Mouse (Mus musculus) heart, adult 2 months (tissue): Measurements from ENCODE around the gene Gm17535. TPM values are rescaled to one million over a fixed set of nuclear protein-coding genes. Genes with fewer than 3 reads are reported as not detected.
"Not testable (repeated sequence)": the region's sequence is repeated elsewhere in the genome, so short reads cannot be mapped to it uniquely, and the experiment has no call there.

Source experiments
- DNase-seq, 2 experiments: peaks; one replicate each; pipeline ENCODE4 v3.0.0; 2021
- H3K27ac ChIP-seq: fragments of 200-600 bp; 2 replicates; pipeline ENCODE4 v1.8.1; 2022
- H3K27me3 ChIP-seq: fragments of 200-500 bp; 2 replicates; pipeline ENCODE4 v1.6.1; 2012; ENCODE audit warnings: mild to moderate bottlenecking, low read length, inconsistent platforms, mixed read lengths; ENCODE audit not compliant: control insufficient read depth, insufficient read depth
- H3K36me3 ChIP-seq: fragments of 200-500 bp; 2 replicates; pipeline ENCODE4 v1.6.1; 2012; ENCODE audit warnings: low read length, inconsistent platforms; ENCODE audit not compliant: control insufficient read depth, insufficient read depth
- H3K4me1 ChIP-seq: fragments of 200-500 bp; 2 replicates; pipeline ENCODE4 v1.6.1; 2011; ENCODE audit warnings: low read length; ENCODE audit not compliant: control insufficient read depth, insufficient read depth
- H3K4me3 ChIP-seq: fragments of 200-600 bp; 2 replicates; pipeline ENCODE4 v1.8.1; 2022
- H3K79me2 ChIP-seq: fragments of 200-500 bp; replicated peaks from 2 replicates; pipeline ENCODE4 v1.6.1; 2012; ENCODE audit warnings: mild to moderate bottlenecking, inconsistent platforms, low read length, moderate library complexity, mixed read lengths; ENCODE audit not compliant: control insufficient read depth, insufficient read depth
- H3K9ac ChIP-seq: fragments of 200-500 bp; 2 replicates; pipeline ENCODE4 v1.6.1; 2012; ENCODE audit warnings: low read depth, mild to moderate bottlenecking, control low read depth, inconsistent platforms, low read length, mixed read lengths
- WGBS: fragments of 180-500 bp; shearing (Covaris S2); methylation state at CpG from one replicate; pipeline ENCODE4 v1.1.7; 2018; 5-methylcytosine and 5-hydroxymethylcytosine counted together
- intact Hi-C: fragments of 180-260 bp; cut with DNase I; formaldehyde crosslinking; loops from one replicate; pipeline ENCODE4 v1.15.1; 2025
- long read RNA-seq: library from polyadenylated mRNA; stranded (forward); transcript quantifications from one replicate; pipeline ENCODE4 v2.0.0, GENCODE M21; 2021
- polyA plus RNA-seq: library from polyadenylated mRNA; depleted of rRNA; stranded (reverse); fragments of >200 nt; gene quantifications from 2 replicates; pipeline ENCODE4 v1.2.3, GENCODE M21; 2012; rRNA removed
- total RNA-seq, 2 experiments: library from RNA; stranded (reverse); gene quantifications; 2 replicates each; pipeline ENCODE4 v1.2.3; 2021

Gene Gm17535
- total RNA-seq (not detected), polyA plus RNA-seq (not detected in 2 replicates)
- long read RNA-seq: 0 reads

- H3K79me2 ChIP-seq, intact Hi-C loops, DNase-seq, H3K27me3 ChIP-seq, H3K9ac ChIP-seq, H3K4me1 ChIP-seq, H3K36me3 ChIP-seq, H3K27ac ChIP-seq, H3K4me3 ChIP-seq: not testable (repeated sequence)
- WGBS: 42% methylated on average over 1 of the region's 8 CpGs
Measured at GRCm38 (mm10) chr9:3034299-3034698, at the start of gene Gm17535. Gene Gm17535, plus strand, starts transcription at chr9:3034599.

- H3K79me2 ChIP-seq, H3K27ac ChIP-seq, H3K27me3 ChIP-seq, H3K9ac ChIP-seq, H3K4me3 ChIP-seq, H3K4me1 ChIP-seq, intact Hi-C loops, H3K36me3 ChIP-seq: not testable (repeated sequence)
- WGBS: 72% methylated on average over 12 of the region's 12 CpGs
- DNase-seq: peak in 1 of 2 experiments; percentile 10
Measured at GRCm38 (mm10) chr9:3000445-3000972, 33.9 kb upstream of the Gm17535 start, which contains the start of gene Gm10722. Gene Gm10722, plus strand, starts transcription at chr9:3000922.

- H3K4me3 ChIP-seq, H3K79me2 ChIP-seq, H3K36me3 ChIP-seq, H3K27me3 ChIP-seq, H3K4me1 ChIP-seq, intact Hi-C loops, H3K9ac ChIP-seq, H3K27ac ChIP-seq: not testable (repeated sequence)
- DNase-seq: peak in 1 of 2 experiments; percentile 2
- 67% methylated on average over 8 of the region's 8 CpGs for WGBS
Measured at GRCm38 (mm10) chr9:3001006-3001405, 33.4 kb upstream of the Gm17535 start.

- DNase-seq: peak; percentile 60 to 86
- H3K4me3 ChIP-seq, intact Hi-C loops, H3K79me2 ChIP-seq, H3K36me3 ChIP-seq, H3K4me1 ChIP-seq, H3K27me3 ChIP-seq, H3K9ac ChIP-seq, H3K27ac ChIP-seq: not testable (repeated sequence)
- WGBS: 67% methylated on average over 9 of the region's 11 CpGs
Measured at GRCm38 (mm10) chr9:3001948-3002659, 32.3 kb upstream of the Gm17535 start.

GRCm38 (mm10) chr9:3002794-3003396 is 31.5 kb upstream of the Gm17535 start, which contains the start of gene Gm11168:
Gene Gm11168, plus strand, starts transcription at chr9:3003346.
- H3K9ac ChIP-seq, H3K27me3 ChIP-seq, H3K36me3 ChIP-seq, H3K4me1 ChIP-seq, H3K27ac ChIP-seq, intact Hi-C loops, DNase-seq, H3K79me2 ChIP-seq, H3K4me3 ChIP-seq: not testable (repeated sequence)
- WGBS: 75% methylated on average over 6 of the region's 14 CpGs

- intact Hi-C loops, H3K79me2 ChIP-seq, H3K4me3 ChIP-seq, H3K9ac ChIP-seq, H3K27ac ChIP-seq, H3K36me3 ChIP-seq, DNase-seq, H3K4me1 ChIP-seq, H3K27me3 ChIP-seq: not testable (repeated sequence)
- WGBS: 73% methylated on average over 1 of the region's 5 CpGs
Measured at GRCm38 (mm10) chr9:3006179-3006578, 28.2 kb upstream of the Gm17535 start.

- H3K4me1 ChIP-seq, H3K79me2 ChIP-seq, H3K9ac ChIP-seq, intact Hi-C loops, H3K4me3 ChIP-seq, H3K36me3 ChIP-seq, H3K27ac ChIP-seq, H3K27me3 ChIP-seq: not testable (repeated sequence)
- DNase-seq: peak; percentile 47 to 78
- WGBS: 73% methylated on average over 8 of the region's 8 CpGs
Measured at GRCm38 (mm10) chr9:3006636-3007035, 27.8 kb upstream of the Gm17535 start.

GRCm38 (mm10) chr9:3007272-3007671 is 27.1 kb upstream of the Gm17535 start:
- H3K4me3 ChIP-seq, H3K79me2 ChIP-seq, H3K4me1 ChIP-seq, DNase-seq, H3K9ac ChIP-seq, H3K27ac ChIP-seq, intact Hi-C loops, H3K27me3 ChIP-seq, H3K36me3 ChIP-seq: not testable (repeated sequence)
- 77% methylated on average over 8 of the region's 9 CpGs for WGBS

- H3K9ac ChIP-seq, H3K36me3 ChIP-seq, H3K79me2 ChIP-seq, H3K27ac ChIP-seq, H3K4me3 ChIP-seq, H3K27me3 ChIP-seq, H3K4me1 ChIP-seq, intact Hi-C loops, DNase-seq: not testable (repeated sequence)
- no CpG with 5 or more reads among the region's 5 CpGs for WGBS
Measured at GRCm38 (mm10) chr9:3009331-3009730, 25.1 kb upstream of the Gm17535 start.
